Mouse (Mus musculus) mesoderm, embryonic 11.5 days (tissue): ENCODE measurements around the gene Cd209e.
"Not testable (repeated sequence)": the region's sequence is repeated elsewhere in the genome, so short reads cannot be mapped to it uniquely, and the experiment has no call there.

Source experiments
- DNase-seq: peaks from one replicate; pipeline ENCODE4 v3.0.0-alpha.2; 2012; ENCODE audit warnings: low read depth, low spot score

Cd209e gene

GRCm38 (mm10) chr8:3854209-3854608, at the start of gene Cd209e:
TSS of gene Cd209e (minus strand) at chr8:3854309.
- DNase-seq, result no peak

- no peak for DNase-seq
These were observed 24.3 kb upstream of the Cd209e start, which contains the start of gene Cd209d for GRCm38 (mm10) chr8:3878455-3878854. TSS of gene Cd209d (minus strand) at chr8:3878555.

- no peak for DNase-seq
These were observed 22.0 kb upstream of the Cd209e start for GRCm38 (mm10) chr8:3876121-3876520.

GRCm38 (mm10) chr8:3862736-3863135, 8.6 kb upstream of the Cd209e start:
- DNase-seq, result not testable (repeated sequence)

- DNase-seq, result peak; percentile 72
These were observed 51.0 kb downstream of the Cd209e start for GRCm38 (mm10) chr8:3803091-3803490.
